Mouse (Mus musculus): ENCODE measurements around the gene Arid2.
"Not testable (repeated sequence)": the region's sequence is repeated elsewhere in the genome, so short reads cannot be mapped to it uniquely, and the experiment has no call there.

Gene Arid2

DNA sequence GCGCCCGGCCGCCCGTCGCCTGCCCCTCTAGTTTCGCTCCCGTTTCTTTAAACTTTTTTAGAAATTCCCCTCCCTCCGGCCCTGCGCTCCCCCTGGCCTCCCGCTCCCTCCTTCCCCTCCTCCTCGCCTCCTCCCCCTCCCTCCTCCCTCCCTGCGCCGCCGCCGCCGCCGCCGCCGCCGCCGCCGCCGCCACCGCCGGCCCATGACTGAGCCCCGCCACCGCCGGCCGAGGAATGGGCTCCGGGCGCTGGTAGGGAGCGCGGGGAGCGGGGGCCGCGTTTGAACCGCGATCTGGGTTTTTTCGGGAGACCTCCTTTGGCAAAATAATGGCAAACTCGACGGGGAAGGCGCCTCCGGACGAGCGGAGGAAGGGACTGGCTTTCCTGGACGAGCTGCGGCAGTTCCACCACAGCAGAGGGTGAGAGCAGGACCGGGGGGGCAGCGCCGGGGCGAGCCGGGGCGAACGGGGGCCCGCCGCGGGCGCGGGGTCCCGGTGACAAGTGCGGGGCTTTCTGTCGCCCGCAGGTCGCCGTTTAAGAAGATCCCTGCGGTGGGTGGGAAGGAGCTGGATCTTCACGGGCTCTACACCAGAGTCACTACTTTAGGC, at the start of gene Arid2:
TSS of gene Arid2 (plus strand) at position 150 of the 607 bp plus-strand sequence.
- peak; percentile 63 to 71 for DNase-seq

DNA sequence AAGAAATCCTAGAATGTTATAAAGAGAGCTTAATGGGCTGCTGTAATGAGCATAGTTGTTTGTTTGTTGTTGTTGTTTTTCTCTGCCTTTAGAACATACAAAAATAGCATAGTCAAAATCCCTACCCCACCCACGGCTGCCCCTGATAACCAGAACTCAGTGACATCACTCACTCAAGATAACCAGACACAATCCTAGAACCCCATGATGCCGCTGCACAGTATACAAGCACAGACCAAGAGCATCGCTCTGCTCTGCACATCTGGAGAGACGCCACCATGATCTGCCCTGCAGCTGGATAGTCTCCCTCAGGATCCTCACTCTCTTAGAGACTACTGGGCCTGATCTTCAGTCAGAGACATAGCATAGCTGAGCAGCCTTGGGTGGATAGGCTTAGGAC, 49.2 kb upstream of the Arid2 start:
- no peak for DNase-seq

DNA sequence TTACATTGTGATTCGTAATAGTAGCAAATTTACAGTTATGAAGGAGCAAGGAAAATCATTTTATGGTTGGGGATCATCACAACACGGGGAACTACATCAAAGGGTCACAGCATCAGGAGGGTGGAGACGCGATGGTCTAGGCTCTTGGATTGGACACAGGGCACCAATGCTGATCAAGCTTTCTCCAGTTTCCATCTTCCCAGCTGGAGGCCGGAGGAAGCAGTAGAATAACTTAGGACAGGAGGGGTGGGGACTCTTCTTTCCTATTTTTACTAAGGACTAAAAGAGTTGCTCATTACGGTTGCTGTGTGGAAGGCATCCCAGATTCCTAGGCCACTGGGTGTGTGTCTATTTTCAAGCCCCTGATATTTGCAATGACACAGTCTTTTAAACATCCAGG, 43.1 kb upstream of the Arid2 start:
- no peak for DNase-seq

DNA sequence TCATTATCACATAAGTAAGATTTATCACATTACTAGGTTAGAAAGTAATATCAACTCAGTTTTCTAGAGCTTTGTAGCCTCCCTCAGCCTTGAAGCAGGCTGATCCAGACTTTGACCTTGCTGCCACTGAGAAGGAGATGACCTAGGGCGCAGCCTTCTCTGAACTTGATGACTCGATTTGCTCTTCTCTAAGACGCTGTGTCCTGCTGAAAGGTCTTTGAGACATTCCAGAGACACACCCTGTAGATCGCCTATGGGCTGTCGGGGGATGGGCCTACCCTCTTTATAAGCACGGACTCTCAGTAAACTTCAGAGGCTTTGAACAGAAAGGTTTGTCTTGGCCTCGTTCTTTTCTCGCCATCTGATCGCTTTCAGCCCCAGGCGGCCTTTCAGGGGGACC, 42.6 kb upstream of the Arid2 start:
- not testable (repeated sequence) for DNase-seq

DNA sequence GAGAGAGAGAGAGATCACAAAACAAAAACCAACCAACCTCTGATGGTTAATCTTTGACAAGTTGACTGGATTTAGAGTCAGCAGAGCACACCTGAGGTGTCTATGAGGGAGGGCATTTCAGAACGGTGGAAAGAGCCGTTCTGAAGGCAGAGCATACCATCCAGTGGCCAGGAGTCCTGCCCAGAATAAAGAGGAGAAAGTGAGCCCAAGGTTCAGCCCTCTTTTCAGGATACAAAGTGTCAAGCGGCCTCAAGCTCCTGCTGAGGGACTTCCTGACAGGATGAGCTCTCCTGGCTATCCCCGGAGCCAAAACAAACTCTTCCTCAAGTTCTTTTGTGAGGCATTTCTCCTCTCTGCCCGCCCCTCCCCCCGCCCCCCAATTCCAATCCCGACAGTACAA, 33.5 kb upstream of the Arid2 start:
- DNase-seq, result no peak

DNA sequence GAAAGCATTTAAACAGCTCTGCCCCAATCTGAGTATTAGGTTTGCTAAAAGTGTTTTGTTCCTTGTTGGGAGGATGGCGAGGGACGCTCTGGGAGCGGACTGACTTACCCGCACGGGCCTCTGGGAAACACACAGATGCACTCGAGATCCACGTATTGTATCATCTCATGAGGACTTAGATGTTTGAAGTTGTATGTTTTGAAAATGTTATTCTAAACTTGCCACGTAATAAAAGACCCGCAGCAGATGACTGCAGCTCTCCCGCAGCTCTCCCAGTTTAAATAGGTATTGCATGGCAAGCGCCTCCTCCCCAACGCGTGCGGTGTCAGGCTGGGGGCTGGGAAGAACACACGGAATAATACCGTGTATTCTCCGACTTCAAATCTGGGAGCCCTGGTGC, 33.0 kb upstream of the Arid2 start:
- no peak for DNase-seq

DNA sequence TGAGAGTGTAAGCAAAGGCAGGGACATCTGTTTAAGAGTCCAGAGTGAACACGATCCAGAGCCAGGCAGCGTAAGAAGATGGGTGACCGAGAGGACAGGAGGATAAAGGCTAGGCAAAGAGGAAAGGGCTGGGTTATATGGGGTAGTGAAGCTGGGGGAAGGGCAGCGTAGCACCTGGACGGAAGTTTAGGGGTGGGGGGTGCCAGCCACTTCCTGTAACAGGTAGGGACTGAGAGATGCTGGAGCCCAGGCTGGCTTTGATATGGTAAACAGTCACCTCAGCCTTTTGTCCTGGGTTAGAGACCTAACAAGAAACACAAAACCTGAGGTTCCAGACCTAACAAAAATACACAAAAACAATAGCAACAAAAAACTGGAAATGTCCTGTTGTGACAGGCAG, 29.5 kb upstream of the Arid2 start:
- DNase-seq, result no peak

DNA sequence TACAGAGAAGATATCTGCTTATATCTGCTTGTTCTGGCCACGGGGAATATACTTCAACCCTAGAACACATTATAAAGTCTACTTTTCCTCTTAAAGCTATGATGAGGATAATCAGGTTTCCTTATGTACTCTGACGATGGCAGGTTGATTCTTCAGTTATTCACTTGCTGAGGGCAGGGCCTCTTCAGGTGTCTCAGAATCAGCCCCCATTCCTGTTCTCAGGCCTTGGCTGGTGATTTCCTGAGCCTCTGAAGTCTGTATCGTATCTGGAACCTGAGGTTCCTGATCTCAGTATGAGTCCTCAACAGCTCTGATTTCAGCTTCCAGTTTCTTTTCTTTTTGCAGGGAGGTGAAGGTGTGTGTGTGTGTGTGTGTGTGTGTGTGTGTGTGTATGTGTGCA, 22.7 kb upstream of the Arid2 start:
- DNase-seq, result no peak

DNA sequence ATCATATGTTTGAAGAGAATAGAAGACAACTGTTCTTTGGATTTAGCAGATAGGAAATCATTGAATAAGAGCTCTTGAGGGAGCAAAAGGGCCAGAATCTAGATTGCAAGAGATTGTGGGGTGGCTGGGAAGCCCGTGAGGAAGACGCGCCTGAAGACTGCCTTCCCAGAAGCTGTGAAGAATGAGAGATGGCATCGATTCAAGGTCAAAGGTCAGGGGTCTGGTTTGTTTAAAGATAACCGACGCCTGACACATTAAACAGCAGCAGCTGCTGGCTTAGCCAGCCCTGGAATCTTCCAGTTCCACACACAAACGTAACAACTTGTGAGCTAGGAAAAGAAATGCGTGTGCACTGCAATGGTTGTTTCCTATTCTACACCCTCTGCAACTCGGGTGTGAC, 19.4 kb upstream of the Arid2 start:
- no peak for DNase-seq

DNA sequence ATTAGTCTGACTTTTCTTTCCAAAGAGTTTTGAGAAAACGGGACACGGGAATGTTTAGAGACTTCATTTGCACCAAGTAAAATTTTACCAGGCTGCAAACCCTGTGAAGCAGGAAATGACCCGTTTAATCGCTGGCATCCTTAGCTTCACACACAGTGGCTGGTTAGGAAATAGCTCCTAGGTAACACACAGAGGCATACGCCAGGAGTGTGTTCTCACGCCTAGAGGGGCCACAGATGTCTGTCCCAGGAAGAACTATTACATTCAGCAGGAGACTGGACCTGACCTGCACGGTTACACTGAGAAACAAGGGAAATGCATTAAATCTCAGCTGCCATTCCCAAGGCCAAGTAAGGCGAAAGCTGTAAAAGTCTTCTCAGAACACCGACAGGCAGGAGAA, 18.7 kb upstream of the Arid2 start:
- no peak for DNase-seq

DNA sequence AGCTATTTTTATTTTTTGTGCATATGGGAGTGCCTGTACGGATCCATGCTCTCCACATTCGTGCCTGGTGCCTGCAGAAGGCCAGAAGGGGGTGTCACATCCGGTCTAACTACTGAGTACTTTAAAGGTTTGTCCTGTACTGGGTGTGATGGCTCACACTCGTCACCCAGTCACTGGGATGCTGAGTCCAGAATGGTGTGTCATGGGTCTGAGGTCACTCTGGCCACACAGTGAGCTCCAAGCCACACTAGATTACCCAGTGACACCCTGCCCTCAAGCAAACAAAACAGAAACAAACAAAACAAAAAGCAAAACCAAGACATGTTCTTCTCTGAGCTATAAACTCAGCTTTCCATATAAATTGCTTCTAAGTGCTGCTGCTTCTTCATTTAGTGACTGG, 17.9 kb upstream of the Arid2 start:
- DNase-seq, result no peak

DNA sequence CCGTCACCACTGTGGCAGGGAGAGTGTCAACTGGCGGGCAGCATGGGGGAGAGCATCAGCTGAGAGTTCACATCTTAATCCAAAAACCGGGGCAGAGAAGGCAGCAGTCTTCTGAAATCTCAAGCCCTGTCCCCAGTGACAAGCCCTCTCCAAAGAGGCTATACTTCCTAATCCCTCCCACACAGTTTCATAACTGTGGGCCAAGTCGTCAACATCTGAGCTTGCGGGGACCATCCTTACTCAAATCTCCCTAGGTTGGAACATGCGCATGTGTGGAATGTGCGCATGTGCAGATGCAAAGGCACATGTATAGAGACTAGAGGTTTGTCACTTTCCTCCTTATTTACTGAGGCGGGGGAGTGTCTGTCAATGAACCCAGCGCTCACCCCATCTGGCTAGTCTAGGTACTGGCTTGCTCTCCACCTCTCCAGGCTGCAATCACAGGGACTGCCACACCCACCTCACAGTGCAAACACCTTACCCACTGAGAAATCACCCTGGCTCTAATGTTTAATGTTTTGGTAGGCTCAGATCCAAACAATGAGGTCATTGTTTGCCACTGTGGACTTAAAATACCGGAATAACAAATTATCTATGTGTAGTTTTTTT, 16.9 kb upstream of the Arid2 start:
- no peak for DNase-seq

DNA sequence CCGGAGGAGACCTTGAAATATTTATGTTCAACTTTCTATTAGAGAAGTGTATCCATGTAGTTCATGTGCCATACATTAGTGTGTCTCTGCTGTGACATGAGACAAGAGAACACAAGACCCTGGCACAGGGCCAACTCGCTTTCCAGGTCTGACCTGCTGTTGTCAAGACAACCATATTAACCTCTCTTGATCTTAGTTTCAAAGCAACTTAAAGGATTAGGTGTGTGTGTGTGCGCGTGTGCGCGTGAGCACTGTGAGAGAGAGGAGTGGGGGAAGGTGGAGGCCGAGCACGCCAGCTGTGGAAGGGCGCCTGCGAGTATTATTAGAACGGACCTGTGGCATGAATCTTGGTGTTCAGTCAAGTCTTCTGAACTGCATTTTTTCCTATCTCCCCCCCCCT, 15.0 kb upstream of the Arid2 start:
- DNase-seq, result no peak

DNA sequence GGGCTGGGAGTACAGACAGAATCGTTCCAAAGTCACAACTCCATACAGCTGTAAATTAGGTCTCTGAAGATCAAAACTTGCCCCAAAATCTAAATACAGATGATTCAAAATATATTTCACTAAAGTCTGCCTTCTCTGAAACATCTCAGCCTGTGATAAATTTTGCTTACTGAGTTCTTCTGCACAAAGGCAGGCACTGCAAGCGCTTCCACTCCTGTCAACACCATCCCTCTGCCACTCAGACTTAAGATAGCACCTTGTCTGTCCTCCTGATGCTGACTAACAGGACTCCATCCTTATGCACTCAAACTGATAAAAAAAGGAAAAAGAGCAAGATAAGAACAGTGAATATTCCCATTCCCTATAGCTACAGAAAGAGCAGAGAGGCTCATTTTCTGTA, 13.0 kb upstream of the Arid2 start:
- no peak for DNase-seq

DNA sequence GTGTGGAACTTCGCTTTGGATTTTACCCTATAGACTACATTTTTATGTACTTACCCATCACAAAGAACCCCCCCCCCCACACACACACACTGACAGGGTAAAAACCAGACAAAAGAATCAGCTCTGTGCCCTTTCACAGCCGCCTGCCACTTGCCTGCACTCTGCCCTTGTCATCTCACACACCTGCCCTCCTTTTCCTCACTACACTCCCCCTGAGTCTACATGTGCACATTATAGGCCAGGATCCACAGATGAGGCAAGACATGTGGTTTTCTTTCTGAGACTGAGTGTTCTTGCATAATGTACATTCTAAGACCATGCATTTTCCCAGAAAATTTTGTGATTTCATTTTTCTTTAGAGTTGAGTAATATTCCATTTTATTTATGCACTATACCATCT, 12.1 kb upstream of the Arid2 start:
- no peak for DNase-seq

DNA sequence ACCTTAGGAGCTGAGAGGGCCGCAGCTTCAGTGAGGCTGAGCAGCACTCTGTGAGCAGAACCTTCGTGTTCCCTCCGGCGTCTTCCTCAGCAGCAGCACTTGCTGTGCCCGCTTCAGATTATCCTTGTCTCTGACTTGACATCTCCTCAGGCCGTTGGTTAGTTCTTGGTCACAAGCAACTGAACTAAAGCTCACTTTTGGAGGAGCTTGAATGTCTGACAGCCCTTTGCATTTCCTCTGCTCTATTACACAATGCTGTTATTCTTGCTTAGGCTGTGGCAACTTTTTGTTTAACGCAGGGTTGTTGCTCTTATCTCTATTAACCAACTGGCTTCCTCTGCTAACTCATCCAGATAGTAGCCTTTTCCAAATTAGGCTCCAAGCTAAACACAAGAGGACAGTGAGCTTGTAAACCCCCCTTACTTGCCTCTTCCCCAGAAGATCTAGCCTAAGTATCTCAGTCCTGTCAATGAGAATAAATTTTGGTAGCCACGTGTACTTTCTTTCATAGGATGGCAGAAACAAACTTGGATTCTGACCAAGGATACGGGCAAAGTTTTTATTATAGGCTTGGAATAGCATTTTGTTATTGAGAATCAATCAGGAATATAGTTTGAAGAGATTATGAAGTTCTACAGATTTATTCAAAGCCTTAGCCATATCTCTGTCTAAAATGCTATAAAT, 11.4 kb upstream of the Arid2 start:
- DNase-seq, result no peak

DNA sequence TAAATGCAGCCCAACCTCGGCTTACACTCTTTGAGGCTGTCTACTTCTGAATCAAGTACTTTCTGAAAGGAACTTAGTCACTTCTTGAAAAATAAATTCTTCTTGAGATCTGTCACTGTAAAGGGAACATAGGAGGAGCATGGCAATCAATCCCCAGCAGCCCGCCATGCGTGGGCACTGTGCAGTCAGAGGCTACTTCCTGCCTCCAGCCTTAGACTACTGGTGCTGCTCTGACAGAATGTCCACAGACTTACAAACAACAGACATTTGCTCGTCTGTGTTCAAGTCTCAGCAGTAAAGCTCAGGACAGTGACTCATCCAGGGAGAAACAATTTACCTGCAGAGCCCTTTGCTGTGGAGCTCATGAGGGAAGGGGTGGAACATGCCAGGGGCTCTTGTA, 10.3 kb upstream of the Arid2 start:
- no peak for DNase-seq

DNA sequence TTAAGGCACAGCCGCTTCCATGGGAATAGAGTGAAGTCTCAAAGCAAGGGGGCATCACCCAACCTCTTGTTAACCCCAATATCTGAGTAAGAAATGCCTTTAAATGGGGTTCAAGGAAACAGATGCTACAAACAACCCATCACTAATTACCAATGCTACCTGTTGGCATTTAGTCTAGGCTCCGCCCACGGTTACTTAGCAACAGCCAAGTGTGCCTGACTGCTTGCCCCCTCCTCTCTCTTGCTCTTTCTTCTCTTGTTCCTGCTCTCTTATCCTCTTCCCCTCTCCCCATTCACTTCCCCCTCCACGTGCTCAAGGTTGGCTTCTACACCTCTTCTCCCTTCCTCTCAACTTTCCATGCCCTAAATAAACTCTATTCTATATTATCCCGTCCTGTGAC, 6.1 kb upstream of the Arid2 start:
- no peak for DNase-seq

DNA sequence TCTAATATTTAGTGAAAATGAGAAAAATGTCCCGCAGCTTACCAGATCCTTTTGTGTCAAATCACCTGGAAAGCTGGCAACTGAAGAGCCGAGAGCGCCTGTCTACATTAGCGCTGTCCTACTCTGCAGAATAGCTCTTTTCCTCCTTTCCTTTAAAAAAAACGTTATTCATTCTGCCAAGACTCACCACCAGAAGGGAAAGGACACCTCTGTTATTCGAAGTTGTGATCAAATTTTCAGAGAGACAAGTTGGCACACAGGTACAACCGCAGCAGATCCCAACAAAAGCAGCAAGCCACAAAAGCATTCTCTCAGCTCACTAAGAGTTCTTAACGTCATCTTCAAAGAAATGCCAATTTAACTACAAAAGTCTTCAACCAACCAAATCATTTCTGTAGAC, 4.2 kb upstream of the Arid2 start:
- DNase-seq, result no peak

DNA sequence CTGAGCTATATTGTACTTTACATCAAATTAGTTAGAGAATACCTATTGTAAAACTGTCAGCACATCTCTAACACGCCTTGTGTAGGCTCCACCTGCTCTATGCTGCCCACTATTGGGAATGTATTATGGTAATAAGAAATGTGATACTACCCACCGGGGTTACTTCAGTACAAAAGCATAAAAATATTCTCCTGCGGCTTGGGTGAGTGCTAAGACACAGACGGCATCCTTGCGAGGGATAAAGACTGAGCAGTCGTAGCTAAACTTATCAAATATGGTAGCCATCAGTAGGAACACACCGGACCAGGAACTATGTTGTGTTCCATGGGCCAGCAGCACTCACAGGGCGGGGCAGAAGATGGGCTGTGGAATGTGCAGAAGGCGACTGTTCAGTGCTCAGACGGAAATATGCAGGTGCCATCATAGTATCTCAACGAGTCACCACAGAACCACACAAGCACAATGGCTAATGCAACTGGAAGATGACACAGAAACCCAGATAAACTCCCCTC, 3.3 kb upstream of the Arid2 start:
- peak in 1 of 2 experiments; percentile 35 for DNase-seq

DNA sequence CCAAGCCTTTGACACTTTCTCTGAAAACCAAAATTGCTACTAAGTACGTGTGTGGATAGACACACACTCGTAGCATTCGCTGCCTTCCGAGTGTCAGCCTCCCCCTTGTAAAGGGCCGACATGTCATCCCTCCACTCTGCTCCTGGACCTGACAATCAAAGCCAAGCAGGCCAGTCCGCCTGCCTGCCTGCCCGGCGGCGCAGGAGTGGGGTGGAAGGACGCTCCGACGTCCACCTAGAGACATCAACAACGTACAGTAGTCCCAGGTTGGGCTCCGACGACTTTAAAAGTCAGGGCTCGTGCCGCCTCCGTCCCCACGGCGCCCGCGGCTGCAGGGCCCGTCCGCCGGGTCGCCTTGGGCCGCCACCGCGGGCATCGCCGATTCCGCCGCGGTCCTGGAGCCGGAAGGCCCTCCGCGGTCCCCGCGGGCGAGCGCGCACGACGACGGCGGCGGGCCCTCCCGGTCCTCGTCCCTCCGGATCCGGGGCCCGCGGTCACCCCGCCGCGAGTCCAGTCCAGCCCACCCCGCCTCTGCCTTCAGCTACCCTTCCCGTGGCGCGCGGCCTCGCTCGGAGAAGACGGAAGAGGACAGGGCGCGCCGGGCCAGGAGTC, 2.5 kb upstream of the Arid2 start:
- DNase-seq, result peak in 1 of 2 experiments; percentile 71

DNA sequence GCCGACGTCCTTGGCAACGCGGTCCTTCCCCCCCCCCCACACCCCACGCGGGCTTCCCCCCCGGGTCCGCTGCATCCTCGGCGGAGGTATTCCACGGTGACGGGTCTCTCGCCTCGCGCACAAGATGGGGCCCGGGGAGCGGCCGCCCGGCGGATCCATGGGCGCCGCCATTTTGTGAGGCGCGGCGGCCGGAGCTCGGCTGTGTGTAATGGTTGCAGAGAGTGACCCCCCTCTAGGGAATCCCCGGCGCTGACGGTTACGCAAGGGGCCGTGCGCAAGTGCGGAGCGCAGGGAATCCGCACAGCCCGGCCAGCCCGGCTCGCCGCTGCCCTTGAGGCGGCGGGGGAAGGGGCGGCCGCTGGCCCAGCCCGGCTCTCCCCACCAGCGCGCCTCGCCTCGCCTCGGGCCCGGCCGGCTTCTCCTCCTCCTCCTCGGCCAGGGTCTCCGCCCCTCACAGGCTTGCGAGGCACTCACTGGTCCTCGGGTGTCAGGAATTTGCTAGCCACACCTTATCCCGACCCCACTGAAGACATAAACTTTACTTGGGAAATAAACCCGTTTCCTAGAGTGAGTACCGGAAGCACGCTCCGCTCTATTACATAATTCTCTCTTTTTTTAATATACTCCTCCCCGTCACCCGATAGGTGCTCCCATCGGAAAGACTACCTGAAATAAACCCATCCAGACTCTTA, 1.8 kb upstream of the Arid2 start:
- peak; percentile 78 to 79 for DNase-seq
